Mouse (Mus musculus): ENCODE measurements around the gene Cdk6. TPM values are rescaled to one million over a fixed set of nuclear protein-coding genes. Genes with fewer than 3 reads are reported as not detected.
"Not testable (repeated sequence)": the region's sequence is repeated elsewhere in the genome, so short reads cannot be mapped to it uniquely, and the experiment has no call there.

Gene Cdk6
- total RNA-seq, 2 experiments from 2014 or later, result 3.6 to 5.4 TPM

GRCm38 (mm10) chr5:3396910-3397575 lies 55.8 kb downstream of the Cdk6 start:
- intact Hi-C loops (cut with DNase I), result no loop called here
- no peak for DNase-seq (ENCODE audit: low spot score in 2 of 2)

GRCm38 (mm10) chr5:3399784-3400494 lies 58.7 kb downstream of the Cdk6 start:
- no peak for DNase-seq (ENCODE audit: low spot score in 2 of 2)
- intact Hi-C loops (cut with DNase I), result no loop called here

- DNase-seq (ENCODE audit: low spot score in 2 of 2), result no peak
- intact Hi-C loops (cut with DNase I), result no loop called here
Measured at GRCm38 (mm10) chr5:3405102-3405501, 63.8 kb downstream of the Cdk6 start.

GRCm38 (mm10) chr5:3405503-3405902 lies 64.2 kb downstream of the Cdk6 start:
- DNase-seq (ENCODE audit: low spot score in 2 of 2), result no peak
- intact Hi-C loops (cut with DNase I), result no loop called here

- DNase-seq (ENCODE audit: low spot score in 2 of 2), result no peak
Measured at GRCm38 (mm10) chr5:3407926-3408325, 66.6 kb downstream of the Cdk6 start.

GRCm38 (mm10) chr5:3418183-3418582 lies 76.9 kb downstream of the Cdk6 start:
- intact Hi-C loops (cut with DNase I); DNase-seq (ENCODE audit: low spot score in 2 of 2): not testable (repeated sequence)

More at GRCm38 (mm10) chr5:3407926-3408325, 66.6 kb downstream of the Cdk6 start:
- intact Hi-C loops (cut with DNase I), result no loop called here

GRCm38 (mm10) chr5:3420094-3420831 lies 79.0 kb downstream of the Cdk6 start:
- intact Hi-C loops (cut with DNase I), result no loop called here
- DNase-seq (ENCODE audit: low spot score in 2 of 2), result no peak

GRCm38 (mm10) chr5:3420832-3421228 lies 79.5 kb downstream of the Cdk6 start:
- intact Hi-C loops (cut with DNase I), result no loop called here
- no peak for DNase-seq (ENCODE audit: low spot score in 2 of 2)

GRCm38 (mm10) chr5:3433131-3433700 lies 91.9 kb downstream of the Cdk6 start:
- not testable (repeated sequence) for DNase-seq (ENCODE audit: low spot score in 2 of 2)
- intact Hi-C loops (cut with DNase I), result loop anchor here (10.0 kb wide), 1 partner anchor 88 kb away; the partner anchor contains the start of gene Cdk6

- intact Hi-C loops (cut with DNase I), result loop anchor here (10.0 kb wide), 1 partner anchor 89 kb away; the partner anchor contains the start of gene Cdk6
- DNase-seq (ENCODE audit: low spot score in 2 of 2), result not testable (repeated sequence)
Measured at GRCm38 (mm10) chr5:3434105-3434504, 92.8 kb downstream of the Cdk6 start.

- intact Hi-C loops (cut with DNase I), result loop anchor here (10.0 kb wide), 1 partner anchor 94 kb away; the partner anchor contains the start of gene Cdk6
- DNase-seq (ENCODE audit: low spot score in 2 of 2), result not testable (repeated sequence)
Measured at GRCm38 (mm10) chr5:3438453-3439003, 97.2 kb downstream of the Cdk6 start.

- DNase-seq (ENCODE audit: low spot score in 2 of 2), result not testable (repeated sequence)
- intact Hi-C loops (cut with DNase I), result loop anchor here (10.0 kb wide), 1 partner anchor 95 kb away; the partner anchor contains the start of gene Cdk6
Measured at GRCm38 (mm10) chr5:3439386-3439785, 98.1 kb downstream of the Cdk6 start.

GRCm38 (mm10) chr5:3442524-3442923 lies 101.2 kb downstream of the Cdk6 start:
- intact Hi-C loops (cut with DNase I); DNase-seq (ENCODE audit: low spot score in 2 of 2): not testable (repeated sequence)

- DNase-seq (ENCODE audit: low spot score in 2 of 2); intact Hi-C loops (cut with DNase I): not testable (repeated sequence)
Measured at GRCm38 (mm10) chr5:3451233-3451632, 109.9 kb downstream of the Cdk6 start.

GRCm38 (mm10) chr5:3453946-3454345 lies 112.7 kb downstream of the Cdk6 start:
- DNase-seq (ENCODE audit: low spot score in 2 of 2); intact Hi-C loops (cut with DNase I): not testable (repeated sequence)

GRCm38 (mm10) chr5:3460907-3461306 lies 119.6 kb downstream of the Cdk6 start:
- intact Hi-C loops (cut with DNase I), result no loop called here
- DNase-seq (ENCODE audit: low spot score in 2 of 2), result no peak

- intact Hi-C loops (cut with DNase I), result no loop called here
- no peak for DNase-seq (ENCODE audit: low spot score in 2 of 2)
Measured at GRCm38 (mm10) chr5:3461401-3461800, 120.1 kb downstream of the Cdk6 start.

GRCm38 (mm10) chr5:3462897-3463757 lies 121.8 kb downstream of the Cdk6 start:
- intact Hi-C loops (cut with DNase I), result no loop called here
- DNase-seq (ENCODE audit: low spot score in 2 of 2), result no peak

GRCm38 (mm10) chr5:3463758-3464157 lies 122.5 kb downstream of the Cdk6 start:
- intact Hi-C loops (cut with DNase I), result no loop called here
- no peak for DNase-seq (ENCODE audit: low spot score in 2 of 2)
